Mouse (Mus musculus) limb, embryonic 14.5 days (tissue): ENCODE data around the gene Plcb4. TPM values are rescaled to one million over a fixed set of nuclear protein-coding genes. Genes with fewer than 3 reads are reported as not detected.

Experiments
- ATAC-seq: fragments of 200-750 bp; cut with Nextera tagmentation; 2 replicates; pipeline ENCODE4 v1.8.0; 2017; ENCODE audit warnings: low read depth, moderate number of reproducible peaks, moderate TSS enrichment; ENCODE audit not compliant: low FRiP score
- DNase-seq: peaks from one replicate; pipeline ENCODE4 v3.0.0-alpha.2; 2015; ENCODE audit warnings: low spot score
- H3K27ac ChIP-seq: fragments of 300-500 bp; sonication (generic); replicated peaks from 2 replicates; pipeline ENCODE4 v1.5.1; 2014; ENCODE audit warnings: low read depth, mild to moderate bottlenecking, low read length, moderate library complexity, mixed read lengths
- H3K27me3 ChIP-seq: fragments of 300-500 bp; sonication (generic); 2 replicates; pipeline ENCODE4 v1.6.1; 2014; ENCODE audit warnings: low read length, mixed read lengths; ENCODE audit not compliant: control insufficient read depth, insufficient read depth
- H3K36me3 ChIP-seq: fragments of 300-500 bp; sonication (generic); 2 replicates; pipeline ENCODE4 v1.6.1; 2014; ENCODE audit warnings: mild to moderate bottlenecking, low read length, moderate library complexity, mixed read lengths; ENCODE audit not compliant: control insufficient read depth, insufficient read depth
- H3K4me1 ChIP-seq: fragments of 300-500 bp; sonication (generic); 2 replicates; pipeline ENCODE4 v1.6.1; 2014; ENCODE audit warnings: antibody characterized with exemption, low read length, mixed read lengths; ENCODE audit not compliant: control insufficient read depth, insufficient read depth
- H3K4me2 ChIP-seq: fragments of 300-500 bp; sonication (generic); replicated peaks from 2 replicates; pipeline ENCODE4 v1.6.1; 2014; ENCODE audit warnings: low read depth, mild to moderate bottlenecking, low read length, moderate library complexity; ENCODE audit not compliant: severe bottlenecking
- H3K4me3 ChIP-seq: fragments of 300-500 bp; sonication (generic); replicated peaks from 2 replicates; pipeline ENCODE4 v1.5.1; 2014; ENCODE audit warnings: low read length
- H3K9ac ChIP-seq: fragments of 300-500 bp; sonication (generic); 2 replicates; pipeline ENCODE4 v1.6.1; 2014; ENCODE audit warnings: mild to moderate bottlenecking, low read depth, low read length, moderate library complexity; ENCODE audit not compliant: severe bottlenecking
- H3K9me3 ChIP-seq: fragments of 300-500 bp; sonication (generic); 2 replicates; pipeline ENCODE4 v1.6.1; 2016; ENCODE audit warnings: low read length; ENCODE audit not compliant: control insufficient read depth
- POLR2A ChIP-seq: fragments of 200-500 bp; IDR thresholded peaks from 2 replicates; pipeline ENCODE4 v1.8.0; 2012; ENCODE audit warnings: inconsistent platforms, mild to moderate bottlenecking, moderate library complexity, borderline replicate concordance; ENCODE audit not compliant: insufficient read depth, insufficient read length; ENCODE audit errors: extremely low read depth
- WGBS: fragments of 180-500 bp; shearing (Covaris S2); extraction: QIAGEN DNeasy Blood & Tissue Kit; methylation state at CpG from one replicate; pipeline ENCODE4 v1.1.7; 2014; 5-methylcytosine and 5-hydroxymethylcytosine counted together
- polyA plus RNA-seq, 2 experiments: library from polyadenylated mRNA; depleted of rRNA in 1 of 2; stranded (reverse) in 1 of 2; unstranded in 1 of 2; fragments of >200 nt; fragmentation: Nextera tagmentation in 1 of 2; extraction: Ambion mirVana in 1 of 2; gene quantifications; 2 replicates each; pipeline versions ENCODE4 v1.2.1 to v1.2.3; 2012 to 2014

Plcb4 gene
- polyA plus RNA-seq, 2 experiments, result 13.1 to 23.1 TPM

DNA sequence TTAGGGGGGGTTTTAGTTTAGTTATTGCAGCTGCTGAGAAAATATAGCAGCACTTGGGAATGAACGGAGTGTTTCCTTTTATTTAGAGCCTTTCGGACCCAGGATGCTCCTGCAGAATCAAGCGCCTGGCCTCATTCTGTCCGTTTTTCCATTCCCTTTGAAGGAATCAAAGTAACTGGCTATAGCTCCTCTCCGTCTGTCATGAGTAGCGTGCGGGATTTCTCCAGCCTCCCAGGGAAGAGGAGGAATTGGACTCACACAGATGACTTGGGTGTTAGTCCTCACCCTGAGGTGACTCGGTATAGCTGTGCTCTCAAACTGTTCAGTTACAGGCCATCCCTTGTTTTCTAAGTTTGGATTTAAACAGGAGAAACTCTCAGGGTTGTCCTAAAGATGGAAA lies 14.8 kb downstream of the Plcb4 start:
- Histone ChIP-seq H3K27me3 (no peaks in the 10 kb centered on the region), H3K9ac (no peak overlapping the region), H3K9me3 (no peaks in the 10 kb centered on the region), H3K4me1 (no peaks in the 10 kb centered on the region), H3K36me3 (no peaks in the 10 kb centered on the region), H3K4me2 (no peak overlapping the region), H3K4me3 (no peak overlapping the region), H3K27ac (no peak overlapping the region)
- WGBS, result 88% methylated on average over 8 of the region's 8 CpGs
- DNase-seq (no peak), ATAC-seq (no peak)
- no peak for TF ChIP-seq POLR2A

DNA sequence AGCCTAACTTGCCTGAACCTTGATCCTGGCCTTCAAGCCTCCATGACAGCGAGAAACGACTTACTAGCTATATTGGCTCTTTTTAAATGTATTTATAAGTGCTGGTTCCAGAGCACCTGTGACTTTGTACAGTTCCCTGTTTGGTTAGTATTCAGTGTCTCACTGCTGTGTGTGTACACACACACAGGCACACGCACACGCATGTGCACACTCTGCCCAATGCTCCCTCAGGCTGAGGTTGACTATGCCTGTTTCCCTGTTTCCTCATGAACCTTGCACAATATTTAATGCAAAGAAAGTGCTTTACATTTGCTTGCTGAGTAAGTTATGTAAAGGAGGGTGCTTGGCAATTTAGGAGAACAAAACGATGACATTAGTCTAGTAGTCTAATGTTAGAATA lies 16.5 kb downstream of the Plcb4 start:
- H3K4me3 ChIP-seq, result no peak overlapping the region
- no peaks in the 10 kb centered on the region for H3K9me3 ChIP-seq
- DNase-seq (no peak), ATAC-seq (no peak)
- H3K27ac ChIP-seq, result no peak overlapping the region
- no peaks in the 10 kb centered on the region for H3K36me3 ChIP-seq
- H3K27me3 ChIP-seq, result no peaks in the 10 kb centered on the region
- 88% methylated on average over 5 of the region's 5 CpGs for WGBS
- H3K4me2 ChIP-seq, result no peak overlapping the region
- H3K9ac ChIP-seq, result no peak overlapping the region
- TF ChIP-seq POLR2A, result no peak
- peaks cover 4% of the 10 kb centered on the region; the same call in 1 of the 2 replicates for H3K4me1 ChIP-seq

DNA sequence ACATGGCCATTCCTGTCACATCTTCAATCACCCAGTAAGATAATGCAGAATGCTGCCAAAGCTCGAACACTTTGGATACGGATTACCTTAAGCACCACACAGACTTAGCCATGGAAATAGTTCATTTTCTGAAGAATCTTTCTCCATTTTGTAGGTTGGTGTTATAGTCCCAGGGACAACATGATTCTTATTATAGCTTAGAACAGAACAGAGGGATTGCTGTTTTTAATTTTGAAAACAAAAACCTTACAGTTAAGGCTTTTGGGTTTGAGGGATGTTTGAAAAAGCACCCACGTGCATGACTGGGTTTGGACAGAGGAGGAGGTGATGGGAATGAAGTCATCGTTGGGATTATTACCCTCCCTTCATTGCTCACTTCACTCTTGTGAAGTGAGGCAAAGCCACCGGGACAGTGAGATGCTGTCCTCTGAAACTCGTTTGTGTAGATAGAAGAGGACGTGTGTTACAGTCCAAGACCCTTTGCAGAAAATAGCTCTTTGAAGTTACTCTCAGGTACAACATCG lies 18.2 kb downstream of the Plcb4 start:
- no peak for TF ChIP-seq POLR2A
- peaks cover 4% of the 10 kb centered on the region; the same call in 1 of the 2 replicates for H3K4me1 ChIP-seq
- 61% methylated on average over 8 of the region's 8 CpGs for WGBS
- H3K27ac ChIP-seq, result no peak overlapping the region
- no peak overlapping the region for H3K4me2 ChIP-seq
- no peaks in the 10 kb centered on the region for H3K9me3 ChIP-seq
- H3K27me3 ChIP-seq, result no peaks in the 10 kb centered on the region
- H3K4me3 ChIP-seq, result no peak overlapping the region
- no peak for ATAC-seq
- H3K9ac ChIP-seq, result no peak overlapping the region
- H3K36me3 ChIP-seq, result no peaks in the 10 kb centered on the region
- no peak for DNase-seq

DNA sequence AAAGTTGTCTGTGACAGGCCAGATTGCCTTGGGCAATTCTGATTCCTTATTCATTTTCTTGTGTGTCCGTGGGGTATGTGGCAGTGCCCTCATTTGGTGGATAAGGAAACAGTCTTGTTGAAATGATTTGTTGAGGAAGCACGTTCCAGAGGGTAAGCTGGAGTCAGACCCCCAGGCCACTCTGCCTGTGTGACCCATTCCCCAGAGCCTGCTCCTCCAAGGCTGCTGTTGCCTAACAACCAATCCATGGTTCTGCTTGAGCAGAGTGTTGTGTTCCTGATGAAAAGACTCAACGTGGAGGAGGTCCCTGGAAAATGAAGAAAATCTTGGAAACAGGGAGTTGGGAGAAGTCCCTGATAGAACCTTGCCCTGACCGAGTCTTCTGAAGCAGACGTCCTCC lies 18.8 kb downstream of the Plcb4 start:
- WGBS, result 61% methylated on average over 5 of the region's 5 CpGs
- no peaks in the 10 kb centered on the region for H3K9me3 ChIP-seq

DNA sequence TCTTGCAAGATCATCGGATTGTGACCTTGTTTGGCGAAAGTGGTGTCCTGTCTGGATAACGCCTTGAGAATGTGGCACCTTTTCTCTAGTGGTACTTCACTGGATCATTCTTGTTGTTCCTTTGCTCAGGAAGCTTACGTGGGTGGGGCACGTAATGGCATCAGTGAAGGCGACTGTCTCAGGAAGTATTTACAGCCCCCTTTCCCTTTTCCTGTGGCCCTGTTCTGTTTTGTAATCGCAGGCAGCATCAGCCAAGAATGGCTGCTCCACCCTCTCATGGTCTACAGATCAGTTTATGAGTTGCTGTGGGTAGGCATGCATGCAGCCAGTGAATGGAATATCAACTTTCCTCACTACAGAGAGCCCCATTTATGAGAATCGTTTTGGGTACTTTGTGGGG lies 21.2 kb downstream of the Plcb4 start:
- Histone ChIP-seq H3K9me3 (no peaks in the 10 kb centered on the region), H3K4me3 (no peak overlapping the region), H3K27ac (no peak overlapping the region), H3K36me3 (no peaks in the 10 kb centered on the region), H3K27me3 (no peaks in the 10 kb centered on the region), H3K9ac (no peak overlapping the region), H3K4me1 (peaks cover 4% of the 10 kb centered on the region; the same call in 1 of the 2 replicates), H3K4me2 (no peak overlapping the region)
- DNase-seq, result no peak
- TF ChIP-seq POLR2A, result no peak
- no peak for ATAC-seq
- 62% methylated on average over 8 of the region's 8 CpGs for WGBS

More for the DNA sequence above, 18.8 kb downstream of the Plcb4 start:
- H3K9ac ChIP-seq, result no peak overlapping the region
- no peak for TF ChIP-seq POLR2A
- H3K4me3 ChIP-seq, result no peak overlapping the region
- no peaks in the 10 kb centered on the region for H3K27me3 ChIP-seq
- H3K4me2 ChIP-seq, result no peak overlapping the region
- no peak for DNase-seq
- H3K4me1 ChIP-seq, result peaks cover 4% of the 10 kb centered on the region; the same call in 1 of the 2 replicates
- no peaks in the 10 kb centered on the region for H3K36me3 ChIP-seq
- no peak for ATAC-seq
- no peak overlapping the region for H3K27ac ChIP-seq
